Comparison of ENCODE assay signal across 19 mouse cellular contexts in genomic region chr14:118194219-118194914, GRCm38 (mm10). TPM values are rescaled to one million over a fixed set of nuclear protein-coding genes. Genes with fewer than 3 reads are reported as not detected.
A peak's percentile ranks its signal among the peaks of the same experiment; 100 is the strongest.
DNase-seq lines count a peak whose midpoint lies in the region; ATAC-seq and TF ChIP-seq lines count a peak whose summit lies in the region.
"Had no signal": no experiment of that assay in that cellular context is flagged by ENCODE, and none has a peak within 500 bp of the region (broad histone marks: within the 10 kb centered on the region; RNA-seq: fewer than 3 reads in every experiment).

No protein-coding gene starts in this region.

- H3K4me3 ChIP-seq in lung, embryonic 14.5 days (ENCODE audit: low read depth, low read length) = no peak overlapping the region
- H3K4me3 ChIP-seq in forebrain, embryonic 13.5 days = no peak overlapping the region
- no peak overlapping the region for H3K4me3 ChIP-seq in liver, embryonic 15.5 days (replicated peaks)
- no peak overlapping the region for H3K4me3 ChIP-seq in midbrain, embryonic 15.5 days
- no peak overlapping the region for H3K4me3 ChIP-seq in layer of hippocampus, adult 2 months
- H3K4me3 ChIP-seq: gastrocnemius, adult 2 months; heart, embryonic 10.5 days; limb, embryonic 15.5 days; stomach, embryonic 15.5 days had no signal

- no peaks in the 10 kb centered on the region for H3K36me3 ChIP-seq in lung, embryonic 14.5 days (ENCODE audit: insufficient read depth)
- H3K36me3 ChIP-seq in forebrain, embryonic 13.5 days (ENCODE audit: poor library complexity, severe bottlenecking) = no peaks in the 10 kb centered on the region
- no peaks in the 10 kb centered on the region for H3K36me3 ChIP-seq in liver, embryonic 15.5 days (replicated peaks)
- no peaks in the 10 kb centered on the region for H3K36me3 ChIP-seq in midbrain, embryonic 15.5 days (replicated peaks)
- H3K36me3 ChIP-seq: heart, embryonic 10.5 days; limb, embryonic 15.5 days; stomach, embryonic 15.5 days had no signal

- H3K27me3 ChIP-seq in lung, embryonic 14.5 days (ENCODE audit: insufficient read depth, low read length) = peaks cover 6% of the 10 kb centered on the region; the same call in 1 of the 2 replicates
- peaks cover 40% of the 10 kb centered on the region for H3K27me3 ChIP-seq in forebrain, embryonic 13.5 days
- H3K27me3 ChIP-seq in liver, embryonic 15.5 days = peaks cover 7% of the 10 kb centered on the region
- peaks cover 8% of the 10 kb centered on the region; the same call in 1 of the 2 replicates for H3K27me3 ChIP-seq in midbrain, embryonic 15.5 days (replicated peaks)
- H3K27me3 ChIP-seq: stomach, embryonic 15.5 days had no signal

- no peak for TF ChIP-seq CTCF in lung, embryonic 14.5 days (IDR thresholded peaks at IDR 0.05; ENCODE audit: low read depth)
- TF ChIP-seq CTCF in layer of hippocampus, adult 2 months (conservative IDR thresholded peaks at IDR 0.05) = no peak

- no peaks in the 10 kb centered on the region for H3K4me1 ChIP-seq in lung, embryonic 14.5 days (ENCODE audit: insufficient read depth)
- H3K4me1 ChIP-seq in forebrain, embryonic 13.5 days = peaks cover 8% of the 10 kb centered on the region
- H3K4me1 ChIP-seq in liver, embryonic 15.5 days (replicated peaks) = peaks cover 2% of the 10 kb centered on the region; the same call in 1 of the 2 replicates
- peaks cover 20% of the 10 kb centered on the region for H3K4me1 ChIP-seq in midbrain, embryonic 15.5 days
- H3K4me1 ChIP-seq: heart, embryonic 10.5 days; limb, embryonic 15.5 days; stomach, embryonic 15.5 days had no signal

- WGBS in lung, embryonic 14.5 days = 39% methylated on average over 13 of the region's 13 CpGs
- 51% methylated on average over 13 of the region's 13 CpGs for WGBS in forebrain, embryonic 13.5 days
- 31% methylated on average over 13 of the region's 13 CpGs for WGBS in liver, embryonic 15.5 days (ENCODE audit: insufficient replicate concordance)
- WGBS in midbrain, embryonic 15.5 days = 22% methylated on average over 13 of the region's 13 CpGs

- no peak overlapping the region for H3K9ac ChIP-seq in lung, embryonic 14.5 days
- no peak overlapping the region for H3K9ac ChIP-seq in forebrain, embryonic 13.5 days
- H3K9ac ChIP-seq in liver, embryonic 15.5 days = no peak overlapping the region
- H3K9ac ChIP-seq in midbrain, embryonic 15.5 days = peak overlapping the region; percentile 22; the same call in 1 of the 2 replicates
- H3K9ac ChIP-seq: limb, embryonic 15.5 days; stomach, embryonic 15.5 days had no signal

- peak; percentile 21 for DNase-seq in lung, embryonic 14.5 days
- no peak for DNase-seq in lung, postnatal 10 days
- no peak for DNase-seq in layer of hippocampus, adult 2 months (ENCODE audit: low spot score in 2 of 2)
- DNase-seq in spleen, postnatal 14 days (ENCODE audit: low spot score in 2 of 2) = no peak
- no peak for DNase-seq in embryo, embryonic 11 days
- DNase-seq: cerebellum, adult 8-10 months; gastrocnemius, adult 2 months; heart, postnatal 4 days; kidney, adult 8-10 months; kidney, postnatal 4 days; thymus, postnatal 4 days had no signal

- no peaks in the 10 kb centered on the region for H3K9me3 ChIP-seq in lung, embryonic 14.5 days (ENCODE audit: low read depth, low read length)
- H3K9me3 ChIP-seq in forebrain, embryonic 13.5 days (replicated peaks) = no peaks in the 10 kb centered on the region
- no peaks in the 10 kb centered on the region for H3K9me3 ChIP-seq in liver, embryonic 15.5 days (replicated peaks)
- H3K9me3 ChIP-seq in midbrain, embryonic 15.5 days = no peaks in the 10 kb centered on the region
- H3K9me3 ChIP-seq: heart, embryonic 10.5 days; limb, embryonic 15.5 days; stomach, embryonic 15.5 days had no signal

- H3K27ac ChIP-seq in lung, embryonic 14.5 days (ENCODE audit: low read depth) = no peak overlapping the region
- no peak overlapping the region for H3K27ac ChIP-seq in forebrain, embryonic 13.5 days
- H3K27ac ChIP-seq in liver, embryonic 15.5 days (replicated peaks) = no peak overlapping the region
- H3K27ac ChIP-seq in midbrain, embryonic 15.5 days = peak overlapping the region; percentile 62; the same call in 1 of the 2 replicates
- H3K27ac ChIP-seq in layer of hippocampus, adult 2 months = no peak overlapping the region
- H3K27ac ChIP-seq: gastrocnemius, adult 2 months; heart, embryonic 10.5 days; limb, embryonic 15.5 days; stomach, embryonic 15.5 days had no signal

- ATAC-seq in lung, embryonic 14.5 days (ENCODE audit: insufficient read depth) = no peak
- no peak for ATAC-seq in forebrain, embryonic 13.5 days
- peak; percentile 56; the same call in 1 of the 2 replicates for ATAC-seq in liver, embryonic 15.5 days (ENCODE audit: insufficient read depth)
- ATAC-seq in midbrain, embryonic 15.5 days (replicated peaks) = peak; percentile 65
- ATAC-seq: CD4-positive, CD25-positive, alpha-beta regulatory T cell, adult 4 months; Patski had no signal

- 0 out of 2 replicates have a peak overlapping the region, but pooled peaks have one; percentile 6 for H3K4me2 ChIP-seq in lung, embryonic 14.5 days
- 0 out of 2 replicates have a peak overlapping the region, but pooled peaks have one; percentile 18 for H3K4me2 ChIP-seq in forebrain, embryonic 13.5 days
- H3K4me2 ChIP-seq in liver, embryonic 15.5 days = peak overlapping the region; percentile 44
- H3K4me2 ChIP-seq in midbrain, embryonic 15.5 days = peak overlapping the region; percentile 37
- H3K4me2 ChIP-seq: limb, embryonic 15.5 days; stomach, embryonic 15.5 days had no signal

RNA-seq across cellular contexts. Expression of gene Sox21, which starts 42.5 kb away (rescaled TPM):
- polyA plus RNA-seq in lung, embryonic 14.5 days (2014; fragmentation: Nextera tagmentation; extraction: Ambion mirVana) = 1.2 and 1.4 TPM in 2 replicates
- polyA plus RNA-seq in forebrain, embryonic 13.5 days (2015; fragmentation: Nextera tagmentation; extraction: Ambion mirVana) = 8.9 and 11.5 TPM in 2 replicates
- polyA plus RNA-seq in liver, embryonic 15.5 days (2015; fragmentation: Nextera tagmentation; extraction: Ambion mirVana) = not detected in 2 replicates
- polyA plus RNA-seq in midbrain, embryonic 15.5 days (2015; fragmentation: Nextera tagmentation; extraction: Ambion mirVana) = 9.8 and 11.6 TPM in 2 replicates
- total RNA-seq in layer of hippocampus, adult 2 months (2021) = 1 to 10 TPM; 7.6 to 9.7 TPM
- total RNA-seq: gastrocnemius, adult 2 months; heart, postnatal 4 days had no signal
- polyA plus RNA-seq: CD4-positive, CD25-positive, alpha-beta regulatory T cell, adult 4 months had no signal

RNA-seq across cellular contexts. Expression of gene Gpr180, which starts 57.4 kb away (rescaled TPM):
- polyA plus RNA-seq in lung, embryonic 14.5 days (2014; fragmentation: Nextera tagmentation; extraction: Ambion mirVana) = 64.2 and 66.8 TPM in 2 replicates
- 28.1 and 31.4 TPM in 2 replicates for polyA plus RNA-seq in forebrain, embryonic 13.5 days (2015; fragmentation: Nextera tagmentation; extraction: Ambion mirVana)
- 12.0 and 13.1 TPM in 2 replicates for polyA plus RNA-seq in liver, embryonic 15.5 days (2015; fragmentation: Nextera tagmentation; extraction: Ambion mirVana)
- 43.8 and 44.0 TPM in 2 replicates for polyA plus RNA-seq in midbrain, embryonic 15.5 days (2015; fragmentation: Nextera tagmentation; extraction: Ambion mirVana)
- total RNA-seq in layer of hippocampus, adult 2 months (2021) = 10 to 100 TPM; 23.7 to 25.1 TPM

Comparison
In these comparisons a context has a peak if more than half of its experiments do, and no peak if none do; other contexts are left out.
1. ATAC-seq: peak in liver, embryonic 15.5 days (single experiment) and midbrain, embryonic 15.5 days (single experiment); none in lung, embryonic 14.5 days (single experiment) and forebrain, embryonic 13.5 days (single experiment).
2. Peak in every context shown above with its lines, with median percentiles within 50 percentile points of each other: H3K4me2 ChIP-seq.